Mouse (Mus musculus): ENCODE results near the gene Luc7l2.

GRCm38 (mm10) chr6:38632826-38633225 lies 81.7 kb downstream of the Luc7l2 start:
- TF ChIP-seq POLR2A (IDR thresholded peaks at IDR 0.05; ENCODE audit: borderline replicate concordance, extremely low read depth, low read depth, low read length) (no peak), CTCF (IDR thresholded peaks at IDR 0.05; ENCODE audit: insufficient read depth, low read length) (no peak)

All from lung, adult 2 months (tissue).